Mouse (Mus musculus) megakaryocyte, embryonic 14.5 days (primary cell): Measurements from ENCODE around the gene Esr1. TPM values are rescaled to one million over a fixed set of nuclear protein-coding genes. Genes with fewer than 3 reads are reported as not detected.
A peak's percentile ranks its signal among the peaks of the same experiment; 100 is the strongest.

Experiments
- H3K27me3 ChIP-seq: replicated peaks from 2 replicates; pipeline ENCODE3; 2012; ENCODE audit warnings: inconsistent platforms
- H3K36me3 ChIP-seq: replicated peaks from 2 replicates; pipeline ENCODE3; 2012; ENCODE audit warnings: low read length, inconsistent platforms, mixed read lengths
- H3K4me1 ChIP-seq: 2 replicates; pipeline ENCODE4 v1.6.1; 2012; ENCODE audit warnings: inconsistent platforms
- H3K4me3 ChIP-seq: replicated peaks from 2 replicates; pipeline ENCODE3; 2012; ENCODE audit warnings: moderate library complexity, mild to moderate bottlenecking, inconsistent platforms
- H3K9me3 ChIP-seq: 2 replicates; pipeline ENCODE4 v1.6.1; 2012; ENCODE audit warnings: inconsistent platforms
- FLI1 ChIP-seq: IDR thresholded peaks from 2 replicates; pipeline ENCODE4 v1.6.1; 2012; ENCODE audit warnings: low read length, inconsistent platforms, mixed read lengths
- GATA1 ChIP-seq: IDR thresholded peaks from 3 replicates; pipeline ENCODE4 v1.6.1; 2012; ENCODE audit warnings: mixed read lengths, low read length, inconsistent platforms, borderline replicate concordance
- polyA plus RNA-seq: library from polyadenylated mRNA; stranded (reverse); fragments of >175 nt; gene quantifications from 2 replicates; pipeline ENCODE4 v1.2.3, GENCODE M21; 2012; ENCODE audit warnings: low replicate concordance; ENCODE audit not compliant: insufficient read depth

Esr1 gene
- polyA plus RNA-seq, 1 experiment = 0.18 TPM

- no peak for TF ChIP-seq FLI1
- no peak for TF ChIP-seq GATA1
- Histone ChIP-seq H3K9me3 (no peaks in the 10 kb centered on the region), H3K27me3 (peaks cover 2% of the 10 kb centered on the region), H3K36me3 (no peaks in the 10 kb centered on the region), H3K4me1 (no peaks in the 10 kb centered on the region), H3K4me3 (no peak overlapping the region)
These were observed 71.7 kb downstream of the Esr1 start for GRCm38 (mm10) chr10:4683106-4683505.

- no peaks in the 10 kb centered on the region for H3K9me3 ChIP-seq
- no peaks in the 10 kb centered on the region for H3K4me1 ChIP-seq
- no peaks in the 10 kb centered on the region for H3K36me3 ChIP-seq
- TF ChIP-seq GATA1 = no peak
- TF ChIP-seq FLI1 = no peak
- H3K4me3 ChIP-seq = no peak overlapping the region
- peaks cover 2% of the 10 kb centered on the region for H3K27me3 ChIP-seq
These were observed 72.4 kb downstream of the Esr1 start for GRCm38 (mm10) chr10:4683711-4684265.

- H3K27me3 ChIP-seq = peaks cover 1% of the 10 kb centered on the region
- H3K4me1 ChIP-seq = peaks cover 6% of the 10 kb centered on the region
- no peak for TF ChIP-seq GATA1
- no peak for TF ChIP-seq FLI1
- H3K36me3 ChIP-seq = no peaks in the 10 kb centered on the region
- H3K9me3 ChIP-seq = peaks cover 21% of the 10 kb centered on the region
- no peak overlapping the region for H3K4me3 ChIP-seq
These were observed 83.0 kb downstream of the Esr1 start for GRCm38 (mm10) chr10:4694336-4694865.

GRCm38 (mm10) chr10:4709915-4710314 lies 98.5 kb downstream of the Esr1 start:
- TF ChIP-seq GATA1 = no peak
- no peak for TF ChIP-seq FLI1
- no peaks in the 10 kb centered on the region for H3K36me3 ChIP-seq
- H3K4me3 ChIP-seq = peak overlapping the region; percentile 84
- H3K27me3 ChIP-seq = peaks cover 57% of the 10 kb centered on the region
- H3K4me1 ChIP-seq = peaks cover 20% of the 10 kb centered on the region
- peaks cover 5% of the 10 kb centered on the region; the same call in 1 of the 2 replicates for H3K9me3 ChIP-seq

- Histone ChIP-seq H3K36me3 (no peaks in the 10 kb centered on the region), H3K27me3 (peaks cover 67% of the 10 kb centered on the region), H3K4me1 (peaks cover 20% of the 10 kb centered on the region), H3K9me3 (peaks cover 5% of the 10 kb centered on the region; the same call in 1 of the 2 replicates), H3K4me3 (peak overlapping the region; percentile 76)
- TF ChIP-seq GATA1 = no peak
- no peak for TF ChIP-seq FLI1
These were observed 100.0 kb downstream of the Esr1 start for GRCm38 (mm10) chr10:4711434-4711833.

- Histone ChIP-seq H3K9me3 (peaks cover 5% of the 10 kb centered on the region; the same call in 1 of the 2 replicates), H3K4me3 (peak overlapping the region; percentile 90), H3K36me3 (no peaks in the 10 kb centered on the region), H3K4me1 (peaks cover 20% of the 10 kb centered on the region), H3K27me3 (peaks cover 68% of the 10 kb centered on the region)
- TF ChIP-seq FLI1 (no peak), GATA1 (no peak)
These were observed 100.9 kb downstream of the Esr1 start for GRCm38 (mm10) chr10:4712061-4712908.

GRCm38 (mm10) chr10:4713398-4713797 lies 102.0 kb downstream of the Esr1 start:
- H3K4me1 ChIP-seq = peaks cover 20% of the 10 kb centered on the region
- H3K9me3 ChIP-seq = 0 out of 2 replicates have a peak, but pooled peaks cover under 1% of the 10 kb centered on the region
- TF ChIP-seq FLI1 (no peak), GATA1 (no peak)
- H3K4me3 ChIP-seq = no peak overlapping the region
- H3K36me3 ChIP-seq = no peaks in the 10 kb centered on the region
- H3K27me3 ChIP-seq = peaks cover 63% of the 10 kb centered on the region

DNA sequence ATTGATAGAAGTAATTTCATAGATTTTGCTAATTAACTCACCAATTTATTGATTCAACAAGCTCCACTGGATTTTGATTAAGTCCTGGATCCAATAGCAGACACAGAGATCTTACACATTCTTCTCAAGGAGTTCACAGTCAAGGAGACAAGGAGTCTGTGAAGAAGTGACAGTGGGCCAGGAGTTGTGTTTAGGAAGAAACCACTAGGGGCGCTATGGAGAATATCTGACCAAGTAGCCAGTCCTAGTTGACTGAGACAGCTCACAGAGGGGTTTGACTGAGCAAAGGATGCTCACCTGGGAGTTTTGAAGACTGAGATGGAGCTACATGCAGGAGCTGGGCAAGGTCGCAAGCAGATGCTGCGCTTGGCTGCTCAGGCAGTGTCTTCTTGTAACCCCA lies 113.5 kb downstream of the Esr1 start:
- Histone ChIP-seq H3K4me1 (no peaks in the 10 kb centered on the region), H3K27me3 (peaks cover 6% of the 10 kb centered on the region), H3K9me3 (no peaks in the 10 kb centered on the region), H3K4me3 (no peak overlapping the region), H3K36me3 (no peaks in the 10 kb centered on the region)
- TF ChIP-seq GATA1 (no peak), FLI1 (no peak)

DNA sequence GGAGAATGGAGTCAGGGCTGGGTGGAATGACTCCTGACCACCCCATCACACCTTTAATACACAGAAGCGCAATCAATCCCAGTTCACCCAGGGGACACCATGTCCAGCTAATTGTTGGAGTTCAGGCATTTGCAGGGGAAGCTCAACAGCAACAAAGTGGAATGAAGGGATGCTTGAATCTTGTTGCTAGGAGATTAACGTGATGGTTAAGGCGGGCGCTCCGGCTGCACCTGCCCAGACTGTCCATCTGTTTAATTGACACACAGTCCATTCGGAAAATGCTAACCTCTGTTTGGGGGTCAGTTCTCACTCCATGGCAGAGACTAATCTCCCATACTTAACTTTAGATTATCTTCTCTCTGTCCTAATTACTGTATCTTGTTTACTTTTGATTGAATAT lies 114.7 kb downstream of the Esr1 start:
- no peaks in the 10 kb centered on the region for H3K4me1 ChIP-seq
- H3K4me3 ChIP-seq = no peak overlapping the region
- no peak for TF ChIP-seq FLI1
- TF ChIP-seq GATA1 = no peak
- H3K9me3 ChIP-seq = no peaks in the 10 kb centered on the region
- H3K27me3 ChIP-seq = peaks cover 4% of the 10 kb centered on the region
- H3K36me3 ChIP-seq = no peaks in the 10 kb centered on the region

- H3K4me1 ChIP-seq = no peaks in the 10 kb centered on the region
- no peaks in the 10 kb centered on the region for H3K36me3 ChIP-seq
- no peaks in the 10 kb centered on the region for H3K9me3 ChIP-seq
- H3K27me3 ChIP-seq = peaks cover 8% of the 10 kb centered on the region
- no peak overlapping the region for H3K4me3 ChIP-seq
- TF ChIP-seq GATA1 = no peak
- TF ChIP-seq FLI1 = no peak
These were observed 120.9 kb downstream of the Esr1 start for GRCm38 (mm10) chr10:4732328-4732727.
